Mouse (Mus musculus) kidney, embryonic 16.5 days (tissue): ENCODE data around the gene Ccdc150. TPM values are rescaled to one million over a fixed set of nuclear protein-coding genes. Genes with fewer than 3 reads are reported as not detected.

Source experiments
- ATAC-seq: fragments of 200-750 bp; cut with Nextera tagmentation; 2 replicates; pipeline ENCODE4 v1.8.0; 2017; ENCODE audit warnings: moderate TSS enrichment; ENCODE audit not compliant: low FRiP score, low TSS enrichment
- H3K27ac ChIP-seq: fragments of 300-500 bp; sonication (generic); 2 replicates; pipeline ENCODE4 v1.5.1; 2014; ENCODE audit warnings: low read length
- H3K27me3 ChIP-seq: fragments of 300-500 bp; sonication (generic); 2 replicates; pipeline ENCODE4 v1.6.1; 2014; ENCODE audit warnings: low read length, control low read depth, mixed read lengths; ENCODE audit not compliant: insufficient read depth
- H3K36me3 ChIP-seq: fragments of 300-500 bp; sonication (generic); 2 replicates; pipeline ENCODE4 v1.6.1; 2014; ENCODE audit warnings: low read length, control low read depth, mixed read lengths; ENCODE audit not compliant: insufficient read depth
- H3K4me1 ChIP-seq: fragments of 300-500 bp; sonication (generic); 2 replicates; pipeline ENCODE4 v1.6.1; 2014; ENCODE audit warnings: low read length, control low read depth, mixed read lengths; ENCODE audit not compliant: insufficient read depth
- H3K4me2 ChIP-seq: fragments of 300-500 bp; sonication (generic); replicated peaks from 2 replicates; pipeline ENCODE4 v1.6.1; 2014; ENCODE audit warnings: low read depth, low read length
- H3K4me3 ChIP-seq: fragments of 300-500 bp; sonication (generic); 2 replicates; pipeline ENCODE4 v1.5.1; 2014; ENCODE audit warnings: mild to moderate bottlenecking, low read length
- H3K9ac ChIP-seq: fragments of 300-500 bp; sonication (generic); replicated peaks from 2 replicates; pipeline ENCODE4 v1.6.1; 2014; ENCODE audit warnings: low read length
- H3K9me3 ChIP-seq: fragments of 300-500 bp; sonication (generic); 2 replicates; pipeline ENCODE4 v1.6.1; 2016; ENCODE audit warnings: low read length, control low read depth
- WGBS: fragments of 180-500 bp; shearing (Covaris S2); extraction: QIAGEN DNeasy Blood & Tissue Kit; methylation state at CpG from one replicate; pipeline ENCODE4 v1.1.7; 2014; 5-methylcytosine and 5-hydroxymethylcytosine counted together
- polyA plus RNA-seq: library from polyadenylated mRNA; unstranded; fragments of >200 nt; fragmentation: Nextera tagmentation; extraction: Ambion mirVana; gene quantifications from 2 replicates; pipeline ENCODE4 v1.2.1, GENCODE M21; 2015

Gene Ccdc150
- polyA plus RNA-seq, 1 experiment from 2014 or later: 0.16 TPM

- Histone ChIP-seq H3K36me3 (no peaks in the 10 kb centered on the region), H3K4me2 (no peak overlapping the region), H3K27me3 (no peaks in the 10 kb centered on the region), H3K4me1 (no peaks in the 10 kb centered on the region), H3K9ac (no peak overlapping the region), H3K4me3 (no peak overlapping the region), H3K27ac (no peak overlapping the region), H3K9me3 (no peaks in the 10 kb centered on the region)
- WGBS: 81% methylated on average over 4 of the region's 4 CpGs
- ATAC-seq: no peak
Measured at GRCm38 (mm10) chr1:54354786-54355185, 104.3 kb downstream of the Ccdc150 start.

DNA sequence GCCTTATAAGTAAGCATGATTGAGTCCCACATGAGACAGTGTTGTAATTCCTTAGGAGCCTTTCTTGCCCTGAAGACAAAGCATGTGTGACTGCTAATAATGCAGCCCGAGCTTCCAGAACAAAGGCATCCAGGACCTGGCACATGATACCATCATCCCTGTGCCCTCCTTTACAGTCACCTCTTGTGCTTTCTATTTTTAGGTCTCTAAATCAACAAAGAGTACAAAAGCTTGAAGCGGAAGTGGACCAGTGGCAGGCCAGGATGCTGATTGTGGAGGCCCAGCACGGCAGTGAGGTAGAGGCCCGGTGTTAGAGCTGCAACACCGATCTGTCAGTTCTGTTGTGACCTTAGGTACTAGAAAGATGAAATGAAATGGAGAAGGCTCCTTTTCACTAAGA is 105.0 kb downstream of the Ccdc150 start:
- Histone ChIP-seq H3K4me3 (no peak overlapping the region), H3K4me1 (no peaks in the 10 kb centered on the region), H3K4me2 (no peak overlapping the region), H3K27ac (no peak overlapping the region), H3K27me3 (no peaks in the 10 kb centered on the region), H3K9me3 (no peaks in the 10 kb centered on the region), H3K9ac (no peak overlapping the region), H3K36me3 (no peaks in the 10 kb centered on the region)
- 73% methylated on average over 5 of the region's 5 CpGs for WGBS
- ATAC-seq: no peak

- Histone ChIP-seq H3K27me3 (no peaks in the 10 kb centered on the region), H3K36me3 (no peaks in the 10 kb centered on the region), H3K9me3 (no peaks in the 10 kb centered on the region), H3K4me1 (no peaks in the 10 kb centered on the region), H3K9ac (no peak overlapping the region), H3K4me2 (no peak overlapping the region), H3K27ac (no peak overlapping the region), H3K4me3 (no peak overlapping the region)
- no peak for ATAC-seq
- WGBS: 81% methylated on average over 6 of the region's 6 CpGs
Measured at GRCm38 (mm10) chr1:54356566-54356965, 106.1 kb downstream of the Ccdc150 start.

DNA sequence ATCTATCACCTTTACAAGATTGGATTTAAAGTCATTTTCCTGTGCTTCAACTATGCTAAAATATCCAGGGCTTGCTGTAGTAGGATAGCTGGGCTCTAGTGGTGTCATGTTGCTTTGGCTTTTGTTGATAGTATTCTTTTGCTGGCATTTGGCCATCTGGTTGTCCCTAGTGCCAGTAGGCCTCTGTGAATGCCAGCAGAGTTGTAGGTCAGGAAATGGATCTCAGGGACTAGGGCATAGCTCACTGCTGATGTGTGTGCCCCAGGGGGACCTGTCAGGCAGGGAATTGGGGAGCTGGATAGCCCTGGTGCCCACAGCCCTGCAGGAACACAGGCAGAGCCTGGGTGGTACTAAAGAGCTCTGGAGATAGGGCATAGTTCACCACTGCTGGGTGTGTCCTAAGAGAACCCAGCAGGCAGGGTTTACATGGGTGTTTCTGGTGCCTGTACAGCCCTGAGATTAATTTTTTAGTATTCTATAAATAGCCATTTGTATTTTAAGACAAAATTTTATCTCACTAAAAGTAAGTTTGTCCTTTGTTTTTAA is 127.1 kb downstream of the Ccdc150 start:
- no peak overlapping the region for H3K4me2 ChIP-seq
- no peak overlapping the region for H3K27ac ChIP-seq
- no peak overlapping the region for H3K9ac ChIP-seq
- H3K4me3 ChIP-seq: no peak overlapping the region
- ATAC-seq: no peak
- H3K9me3 ChIP-seq: no peaks in the 10 kb centered on the region
- no peaks in the 10 kb centered on the region for H3K36me3 ChIP-seq
- no peaks in the 10 kb centered on the region for H3K4me1 ChIP-seq
- H3K27me3 ChIP-seq: no peaks in the 10 kb centered on the region

- no peak overlapping the region for H3K4me3 ChIP-seq
- 92% methylated on average over 9 of the region's 9 CpGs for WGBS
- no peaks in the 10 kb centered on the region for H3K4me1 ChIP-seq
- H3K36me3 ChIP-seq: no peaks in the 10 kb centered on the region
- no peaks in the 10 kb centered on the region for H3K9me3 ChIP-seq
- no peak overlapping the region for H3K9ac ChIP-seq
- H3K27me3 ChIP-seq: no peaks in the 10 kb centered on the region
- H3K4me2 ChIP-seq: no peak overlapping the region
- no peak overlapping the region for H3K27ac ChIP-seq
- no peak; the same call in 1 of the 2 replicates for ATAC-seq
Measured at GRCm38 (mm10) chr1:54380978-54381914, 130.8 kb downstream of the Ccdc150 start.

DNA sequence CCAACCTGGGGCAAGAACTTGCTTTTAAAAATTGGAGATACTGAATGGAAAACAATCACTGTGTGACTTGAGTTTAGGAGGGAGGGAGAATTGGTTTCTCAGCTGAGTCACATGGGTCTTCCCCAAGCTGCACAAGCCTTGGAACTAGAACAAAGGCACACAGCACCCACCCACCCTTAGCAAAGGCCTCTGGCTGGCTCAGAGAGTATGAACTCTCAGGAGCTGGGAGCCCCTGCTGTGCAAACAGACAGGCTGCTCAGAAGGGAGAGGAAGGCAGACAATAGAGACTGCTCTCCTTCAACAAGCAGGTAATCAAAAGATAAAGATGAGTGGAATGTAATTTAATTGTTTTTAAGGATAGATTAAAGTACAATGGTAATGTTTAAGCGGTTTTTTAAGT is 133.7 kb downstream of the Ccdc150 start:
- no peak overlapping the region for H3K4me3 ChIP-seq
- no peaks in the 10 kb centered on the region for H3K9me3 ChIP-seq
- no peaks in the 10 kb centered on the region for H3K36me3 ChIP-seq
- no peak overlapping the region for H3K4me2 ChIP-seq
- no peak overlapping the region for H3K27ac ChIP-seq
- no peak overlapping the region for H3K9ac ChIP-seq
- no peaks in the 10 kb centered on the region for H3K4me1 ChIP-seq
- ATAC-seq: no peak
- 51% methylated on average over 1 of the region's 1 CpGs for WGBS
- H3K27me3 ChIP-seq: no peaks in the 10 kb centered on the region

- no peaks in the 10 kb centered on the region for H3K9me3 ChIP-seq
- H3K27ac ChIP-seq: no peak overlapping the region
- no peaks in the 10 kb centered on the region for H3K27me3 ChIP-seq
- no peaks in the 10 kb centered on the region for H3K4me1 ChIP-seq
- H3K4me2 ChIP-seq: no peak overlapping the region
- peaks cover 49% of the 10 kb centered on the region for H3K36me3 ChIP-seq
- no peak overlapping the region for H3K9ac ChIP-seq
- ATAC-seq: no peak
- H3K4me3 ChIP-seq: no peak overlapping the region
Measured at GRCm38 (mm10) chr1:54402736-54403135, 152.3 kb downstream of the Ccdc150 start.

Other genes with a start within 250 kb of the Ccdc150 start
- 3.2 and 3.7 TPM in 2 replicates for gene Hecw2, start 55.5 kb upstream of the Ccdc150 start, polyA plus RNA-seq
- gene Gtf3c3, start 188.3 kb downstream of the Ccdc150 start, polyA plus RNA-seq: 25.7 and 28.1 TPM in 2 replicates